Comparison of ENCODE assay signal across 11 mouse cellular contexts in the genomic region with DNA sequence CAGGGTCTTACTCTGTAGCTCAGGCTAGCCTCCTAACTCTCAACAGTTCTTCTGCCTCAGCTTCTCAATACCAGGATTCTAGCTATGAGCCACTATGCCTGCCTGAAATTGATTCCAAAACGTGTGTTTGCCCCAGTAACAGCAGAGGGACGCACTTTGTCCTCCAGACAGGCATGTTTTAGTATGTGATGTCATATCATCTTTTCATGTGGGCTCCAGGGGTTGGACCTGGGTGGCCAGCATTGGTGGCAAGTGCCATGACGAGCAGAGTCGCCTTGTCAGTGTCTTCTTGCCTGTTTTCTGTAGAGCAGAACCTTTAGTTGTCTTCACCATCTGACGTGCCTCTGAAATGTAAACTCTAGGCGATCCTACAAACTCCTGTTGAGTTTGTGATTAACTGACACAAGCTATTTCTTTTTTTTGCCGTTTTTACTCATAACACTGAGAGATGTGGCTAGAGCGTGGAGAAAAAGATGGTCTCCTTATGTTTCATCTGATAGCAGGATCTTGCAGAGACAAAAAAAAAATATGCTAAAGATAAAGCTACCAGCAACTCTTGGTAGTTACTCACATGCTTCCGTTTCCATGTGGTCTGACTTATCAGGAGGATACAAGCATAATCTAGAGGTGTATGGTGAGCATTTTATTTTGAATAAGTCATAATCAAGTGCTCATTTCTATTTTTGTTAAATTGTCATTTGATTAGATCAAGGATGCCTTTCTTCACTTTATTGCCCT.
DNase-seq lines count a peak whose midpoint lies in the region; ATAC-seq and TF ChIP-seq lines count a peak whose summit lies in the region.
"Had no signal": no experiment of that assay in that cellular context is flagged by ENCODE, and none has a peak within 500 bp of the region (broad histone marks: within the 10 kb centered on the region; RNA-seq: fewer than 3 reads in every experiment).

No protein-coding gene starts in this region.

- no peaks in the 10 kb centered on the region for H3K79me2 ChIP-seq in macrophage (ENCODE audit: inconsistent target)

- no peak; the same call in 1 of the 2 replicates for TF ChIP-seq EP300 in lung, postnatal 0 days (IDR thresholded peaks at IDR 0.05)

- H3K27me3 ChIP-seq in lung, postnatal 0 days (replicated peaks; ENCODE audit: insufficient read depth, low read length): no peaks in the 10 kb centered on the region

- H3K4me1 ChIP-seq in lung, postnatal 0 days (ENCODE audit: insufficient read depth, low read depth, low read length): peaks cover 22% of the 10 kb centered on the region; the same call in 1 of the 2 replicates

- no peak for ATAC-seq in lung, postnatal 0 days
- no peak for ATAC-seq in cerebellum, adult (ENCODE audit: insufficient number of reproducible peaks, low FRiP score, low TSS enrichment)
- no peak for ATAC-seq in monocyte, adult 5-6 weeks (replicated peaks; ENCODE audit: insufficient number of reproducible peaks, low FRiP score, low TSS enrichment, poor library complexity, severe bottlenecking)

- no peak overlapping the region for H3K4me3 ChIP-seq in lung, postnatal 0 days (ENCODE audit: low read depth, low read length)
- H3K4me3 ChIP-seq in macrophage (ENCODE audit: inconsistent target): no peak overlapping the region

- 62% methylated on average over 9 of the region's 9 CpGs for WGBS in lung, postnatal 0 days
- 54% methylated on average over 9 of the region's 9 CpGs for WGBS in macrophage (ENCODE audit: missing documents)

- 0 out of 2 replicates have a peak overlapping the region, but pooled peaks have one; percentile 32 for H3K27ac ChIP-seq in lung, postnatal 0 days (ENCODE audit: low read length)
- H3K27ac ChIP-seq in macrophage: peak overlapping the region; percentile 29

- H3K4me2 ChIP-seq in lung, postnatal 0 days (replicated peaks; ENCODE audit: low read depth, low read length): no peak overlapping the region

- peak; percentile 70 for DNase-seq in heart, adult 11 months
- DNase-seq in heart, postnatal 4 days: no peak
- no peak for DNase-seq in lung, postnatal 0 days (ENCODE audit: low spot score)
- no peak for DNase-seq in lung, postnatal 36 days
- DNase-seq in c-Kit-positive CD71-positive TER-119-negative erythroid progenitor cells, embryonic 14.5 days (ENCODE audit: low read depth): peak; percentile 41
- DNase-seq: cerebellum, adult 2 months; gastrocnemius, postnatal 36 days; kidney, postnatal 25 days had no signal

- no peaks in the 10 kb centered on the region for H3K36me3 ChIP-seq in lung, postnatal 0 days (ENCODE audit: insufficient read depth, low read length)
- H3K36me3 ChIP-seq in macrophage (ENCODE audit: inconsistent target): no peaks in the 10 kb centered on the region

- no peaks in the 10 kb centered on the region for H3K9me3 ChIP-seq in lung, postnatal 0 days (ENCODE audit: low read length)

- TF ChIP-seq CTCF in lung, postnatal 0 days (IDR thresholded peaks at IDR 0.05): no peak

- H3K9ac ChIP-seq in lung, postnatal 0 days (replicated peaks; ENCODE audit: low read depth): no peak overlapping the region

Comparison
In these comparisons a context has a peak if more than half of its experiments do, and no peak if none do; other contexts are left out.
1. DNase-seq: peak in heart, adult 11 months (single experiment) and c-Kit-positive CD71-positive TER-119-negative erythroid progenitor cells, embryonic 14.5 days (single experiment); none in heart, postnatal 4 days (single experiment), lung, postnatal 0 days (single experiment) and lung, postnatal 36 days (single experiment).